Mouse (Mus musculus): ENCODE data around the gene Gbf1.

GRCm38 (mm10) chr19:46326756-46327305 is 174.5 kb downstream of the Gbf1 start, which contains the start of gene Psd:
- TF ChIP-seq POLR2A (IDR thresholded peaks at IDR 0.05; ENCODE audit: control insufficient read depth, low read depth, low read length) (no peak), CTCF (IDR thresholded peaks at IDR 0.05; ENCODE audit: control insufficient read depth, insufficient read depth, insufficient replicate concordance, low read depth, low read length) (no peak)

Data from testis, adult 2 months (tissue).